Mouse (Mus musculus): ENCODE data around the gene Odf2.

DNA sequence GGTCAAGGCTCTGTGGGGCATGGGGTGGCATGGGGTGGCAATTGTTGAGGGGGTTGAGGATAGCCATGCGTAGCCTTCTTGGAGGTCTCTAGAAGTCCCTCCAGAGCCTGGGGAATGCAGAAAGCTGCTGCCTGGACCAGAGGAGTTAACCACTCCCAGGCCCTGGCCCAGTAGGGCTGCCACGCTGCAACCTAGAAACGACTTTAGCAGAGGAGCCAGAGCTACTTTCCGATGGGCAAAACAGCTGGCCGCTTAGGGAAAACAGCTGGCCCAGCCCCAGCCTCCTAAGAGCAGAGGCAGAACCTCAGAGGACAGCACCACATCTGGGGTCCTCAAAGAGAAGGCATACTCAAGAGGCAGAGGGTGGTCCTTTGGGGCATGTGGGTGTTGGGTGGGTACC is 31.1 kb upstream of the Odf2 start:
- TF ChIP-seq POLR2A (IDR thresholded peaks at IDR 0.05; ENCODE audit: insufficient read depth, low read length) (no peak), CTCF (IDR thresholded peaks at IDR 0.05; ENCODE audit: low read depth, low read length) (no peak)

Data from ES-Bruce4 (cell line).